Mouse (Mus musculus) c-Kit-positive CD71-positive TER-119-negative erythroid progenitor cells, embryonic 14.5 days (primary cell): ENCODE measurements around the gene Gemin6.
"Not testable (repeated sequence)": the region's sequence is repeated elsewhere in the genome, so short reads cannot be mapped to it uniquely, and the experiment has no call there.

Experiments
- DNase-seq: peaks from one replicate; pipeline ENCODE4 v3.0.0-alpha.2; 2013; ENCODE audit warnings: low read depth

The Gemin6 gene

GRCm38 (mm10) chr17:80234376-80234775 is 10.1 kb downstream of the Gemin6 start:
- DNase-seq = no peak

- no peak for DNase-seq
Observed at GRCm38 (mm10) chr17:80235477-80235876, 11.2 kb downstream of the Gemin6 start.

- no peak for DNase-seq
Observed at GRCm38 (mm10) chr17:80236805-80237204, 12.6 kb downstream of the Gemin6 start.

- DNase-seq = no peak
Observed at GRCm38 (mm10) chr17:80237475-80237874, 13.2 kb downstream of the Gemin6 start.

- DNase-seq = no peak
Observed at GRCm38 (mm10) chr17:80241594-80241993, 17.4 kb downstream of the Gemin6 start.

- DNase-seq = no peak
Observed at GRCm38 (mm10) chr17:80243116-80243515, 18.9 kb downstream of the Gemin6 start.

- DNase-seq = no peak
Observed at GRCm38 (mm10) chr17:80252757-80253525, 28.7 kb downstream of the Gemin6 start.

- no peak for DNase-seq
Observed at GRCm38 (mm10) chr17:80254421-80254820, 30.2 kb downstream of the Gemin6 start.

- no peak for DNase-seq
Observed at GRCm38 (mm10) chr17:80255208-80255607, 31.0 kb downstream of the Gemin6 start.

- DNase-seq = no peak
Observed at GRCm38 (mm10) chr17:80267065-80267464, 42.8 kb downstream of the Gemin6 start.

- DNase-seq = no peak
Observed at GRCm38 (mm10) chr17:80268151-80268550, 43.9 kb downstream of the Gemin6 start.

GRCm38 (mm10) chr17:80270622-80271021 is 46.4 kb downstream of the Gemin6 start:
- DNase-seq = not testable (repeated sequence)
